Mouse (Mus musculus) myocyte (in vitro differentiated cells): Measurements from ENCODE around the gene Npl.

Experiments used
- CEBPB ChIP-seq: IDR thresholded peaks from 2 replicates; pipeline ENCODE4 v1.6.1; 2011; ENCODE audit warnings: mild to moderate bottlenecking, moderate library complexity; ENCODE audit not compliant: poor library complexity, insufficient read depth, severe bottlenecking
- E2F4 ChIP-seq: IDR thresholded peaks from one replicate; pipeline ENCODE4 v1.6.1; 2011; ENCODE audit warnings: mild to moderate bottlenecking, control low read depth, moderate library complexity; ENCODE audit not compliant: insufficient read depth
- MAX ChIP-seq: IDR thresholded peaks from one replicate; pipeline ENCODE4 v1.6.1; 2011; ENCODE audit warnings: low read depth, mild to moderate bottlenecking, control low read depth
- MYOD1 ChIP-seq, 3 experiments: IDR thresholded peaks; one replicate each; pipeline ENCODE4 v1.6.1; 2011; ENCODE audit warnings: control low read depth in 2 of 3, low read depth in 2 of 3, mild to moderate bottlenecking in 2 of 3, moderate library complexity in 1 of 3; ENCODE audit not compliant: insufficient read length in 2 of 3, control insufficient read depth in 1 of 3
- MYOG ChIP-seq, 3 experiments: IDR thresholded peaks; one replicate each; pipeline ENCODE4 v1.6.1; 2011; ENCODE audit warnings: control low read depth in 2 of 3, low read depth in 2 of 3, mild to moderate bottlenecking in 2 of 3; ENCODE audit not compliant: insufficient read length in 2 of 3, control insufficient read depth in 1 of 3, insufficient read depth in 1 of 3
- POLR2A ChIP-seq: IDR thresholded peaks from one replicate; pipeline ENCODE4 v1.6.1; 2011; ENCODE audit warnings: low read depth, mild to moderate bottlenecking, control low read depth, moderate library complexity; ENCODE audit not compliant: insufficient read length
- POLR2AphosphoS2 ChIP-seq: IDR thresholded peaks from one replicate; pipeline ENCODE4 v1.6.1; 2011; ENCODE audit warnings: low read depth, control low read depth; ENCODE audit not compliant: insufficient read length
- REST ChIP-seq: IDR thresholded peaks from one replicate; pipeline ENCODE4 v1.6.1; 2011; ENCODE audit warnings: mild to moderate bottlenecking, control low read depth, moderate library complexity; ENCODE audit not compliant: insufficient read depth, insufficient read length
- SRF ChIP-seq: IDR thresholded peaks from one replicate; pipeline ENCODE4 v1.6.1; 2011; ENCODE audit warnings: low read depth; ENCODE audit not compliant: control insufficient read depth, insufficient read length
- TCF12 ChIP-seq: IDR thresholded peaks from one replicate; pipeline ENCODE4 v1.6.1; 2011; ENCODE audit warnings: mild to moderate bottlenecking, control low read depth; ENCODE audit not compliant: poor library complexity, insufficient read depth, severe bottlenecking
- USF1 ChIP-seq: IDR thresholded peaks from one replicate; pipeline ENCODE4 v1.6.1; 2011; ENCODE audit warnings: low read depth, mild to moderate bottlenecking, control low read depth, moderate library complexity

DNA sequence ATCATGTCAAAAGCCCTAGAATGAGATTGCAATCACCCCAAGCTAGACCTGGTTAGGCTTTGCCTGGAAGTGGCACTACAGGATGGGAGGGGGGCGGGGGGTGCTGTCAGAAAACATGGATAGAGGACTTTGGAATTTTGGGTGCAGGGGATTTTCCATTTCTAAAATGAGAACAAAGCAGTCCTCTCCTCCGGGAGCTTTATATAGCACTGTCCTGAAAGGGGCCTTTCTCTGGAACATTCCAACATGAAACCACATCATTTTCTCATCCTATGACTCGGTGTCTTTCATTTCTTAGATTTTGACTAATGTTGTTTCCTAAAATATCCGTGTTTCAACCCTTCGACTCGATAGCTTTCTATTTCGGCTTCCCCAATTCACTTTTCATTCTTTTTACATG lies 14.9 kb upstream of the Npl start:
- TF ChIP-seq USF1 (no peak), POLR2AphosphoS2 (no peak), POLR2A (no peak), MYOD1 (IDR thresholded peaks at IDR 0.05; ENCODE audit: control insufficient read depth in 1 of 3, insufficient read length in 2 of 3, low read depth in 2 of 3) (no peak), E2F4 (no peak), MYOG (IDR thresholded peaks at IDR 0.05; ENCODE audit: control insufficient read depth in 1 of 3, insufficient read depth in 1 of 3, insufficient read length in 2 of 3, low read depth in 2 of 3) (no peak), MAX (no peak), TCF12 (no peak), CEBPB (no peak), SRF (no peak), REST (no peak)
